Mouse (Mus musculus): ENCODE data around the gene Lss. TPM values are rescaled to one million over a fixed set of nuclear protein-coding genes. Genes with fewer than 3 reads are reported as not detected.

Gene Lss
- polyA plus RNA-seq, 1 experiment = 111 TPM

DNA sequence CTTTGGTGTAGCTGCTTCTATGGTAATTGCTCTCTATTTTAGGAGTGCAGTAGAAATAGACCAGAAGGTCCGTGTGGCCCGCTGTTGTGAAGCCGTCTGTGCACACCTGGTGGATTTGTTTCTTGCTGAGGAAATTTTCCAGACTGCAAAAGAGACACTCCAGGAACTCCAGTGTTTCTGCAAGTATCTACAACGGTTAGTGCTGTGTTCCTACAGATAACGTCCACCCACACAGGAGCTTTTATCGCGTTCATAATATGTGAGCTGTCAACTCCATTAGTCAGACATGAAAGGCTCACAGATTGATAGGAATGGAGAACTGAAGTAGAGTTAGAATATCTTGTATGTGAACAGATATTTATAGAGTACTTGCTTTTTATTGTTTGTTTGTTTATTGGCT is 35.0 kb upstream of the Lss start:
- Histone ChIP-seq H3K4me3 (ENCODE audit: low read depth, low read length) (no peak overlapping the region), H3K27ac (ENCODE audit: insufficient read depth, low read length) (no peak overlapping the region), H3K27me3 (ENCODE audit: control insufficient read depth, insufficient read depth, low read length, poor library complexity, severe bottlenecking) (no peaks in the 10 kb centered on the region), H3K4me1 (ENCODE audit: control insufficient read depth, insufficient read depth, low read length) (no peaks in the 10 kb centered on the region), H3K9ac (ENCODE audit: low read depth, poor library complexity, severe bottlenecking) (no peak overlapping the region), H3K9me3 (replicated peaks; ENCODE audit: control insufficient read depth, insufficient read depth, low read length, poor library complexity, severe bottlenecking) (no peaks in the 10 kb centered on the region), H3K36me3 (ENCODE audit: control insufficient read depth, insufficient read depth, low read length, poor library complexity, severe bottlenecking) (peaks cover 31% of the 10 kb centered on the region)
- no peak for TF ChIP-seq EP300 (IDR thresholded peaks at IDR 0.05; ENCODE audit: insufficient read depth, low read depth, low read length)
- no peak for TF ChIP-seq CTCF (IDR thresholded peaks at IDR 0.05; ENCODE audit: low read depth, low read length)
- TF ChIP-seq POLR2A (IDR thresholded peaks at IDR 0.05; ENCODE audit: insufficient read depth, low read length) = no peak

DNA sequence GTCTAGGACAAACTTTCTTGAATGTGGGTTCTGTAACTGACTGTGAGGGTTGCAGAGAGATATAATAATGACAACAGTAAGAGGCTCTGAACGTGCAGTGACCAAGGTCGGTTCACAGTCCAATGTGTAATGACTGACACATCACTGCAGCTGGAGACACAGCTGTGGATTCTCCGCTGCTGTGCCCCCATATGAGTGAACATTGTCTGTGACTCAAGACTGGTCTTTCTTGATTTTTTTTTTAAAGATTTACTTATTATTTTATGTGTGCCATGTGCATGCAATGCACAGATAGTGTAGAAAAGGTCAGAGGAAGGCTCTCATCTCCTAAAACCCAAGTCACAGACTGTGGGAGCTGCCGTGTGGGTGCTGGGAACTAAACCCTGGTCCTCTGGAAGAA is 33.9 kb upstream of the Lss start:
- Histone ChIP-seq H3K4me1 (ENCODE audit: control insufficient read depth, insufficient read depth, low read length) (no peaks in the 10 kb centered on the region), H3K27me3 (ENCODE audit: control insufficient read depth, insufficient read depth, low read length, poor library complexity, severe bottlenecking) (no peaks in the 10 kb centered on the region), H3K36me3 (ENCODE audit: control insufficient read depth, insufficient read depth, low read length, poor library complexity, severe bottlenecking) (peaks cover 40% of the 10 kb centered on the region), H3K4me3 (ENCODE audit: low read depth, low read length) (no peak overlapping the region), H3K27ac (ENCODE audit: insufficient read depth, low read length) (no peak overlapping the region), H3K9me3 (replicated peaks; ENCODE audit: control insufficient read depth, insufficient read depth, low read length, poor library complexity, severe bottlenecking) (no peaks in the 10 kb centered on the region), H3K9ac (ENCODE audit: low read depth, poor library complexity, severe bottlenecking) (no peak overlapping the region)
- TF ChIP-seq POLR2A (IDR thresholded peaks at IDR 0.05; ENCODE audit: insufficient read depth, low read length) (no peak), CTCF (IDR thresholded peaks at IDR 0.05; ENCODE audit: low read depth, low read length) (no peak), EP300 (IDR thresholded peaks at IDR 0.05; ENCODE audit: insufficient read depth, low read depth, low read length) (no peak)

DNA sequence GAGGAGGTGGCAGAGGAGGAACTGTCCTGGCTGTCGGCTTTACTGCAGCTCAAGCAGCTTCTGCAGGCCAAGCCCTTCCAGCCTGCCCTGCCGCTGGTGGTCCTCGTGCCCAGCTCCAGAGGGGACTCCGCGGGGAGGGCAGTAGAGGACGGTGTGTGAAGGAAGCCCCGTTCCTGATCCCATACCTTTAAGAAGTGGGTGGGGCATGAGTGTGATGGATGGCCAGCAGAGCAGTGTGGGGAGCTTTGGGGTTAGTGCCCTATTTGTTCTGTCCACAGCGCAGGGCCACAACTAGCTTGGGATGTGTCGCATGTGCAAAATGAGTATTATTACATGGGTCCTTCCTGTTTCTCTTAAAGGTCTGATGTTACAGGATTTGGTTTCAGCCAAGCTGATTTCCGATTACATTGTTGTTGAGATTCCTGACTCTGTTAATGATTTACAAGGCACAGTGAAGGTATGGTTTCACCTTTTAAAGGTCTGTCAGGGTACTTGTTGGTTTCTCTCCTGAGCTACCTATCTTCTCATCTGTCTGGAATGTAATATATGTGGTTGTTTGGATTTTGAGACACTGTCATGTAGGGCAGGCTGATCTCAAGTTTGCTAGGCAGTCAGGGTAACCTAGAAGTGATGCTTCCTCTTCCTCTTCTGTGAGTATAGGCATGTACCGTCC is 27.0 kb upstream of the Lss start:
- Histone ChIP-seq H3K4me3 (ENCODE audit: low read depth, low read length) (no peak overlapping the region), H3K36me3 (ENCODE audit: control insufficient read depth, insufficient read depth, low read length, poor library complexity, severe bottlenecking) (peaks cover 46% of the 10 kb centered on the region), H3K27ac (ENCODE audit: insufficient read depth, low read length) (no peak overlapping the region), H3K4me1 (ENCODE audit: control insufficient read depth, insufficient read depth, low read length) (no peaks in the 10 kb centered on the region), H3K27me3 (ENCODE audit: control insufficient read depth, insufficient read depth, low read length, poor library complexity, severe bottlenecking) (no peaks in the 10 kb centered on the region), H3K9ac (ENCODE audit: low read depth, poor library complexity, severe bottlenecking) (no peak overlapping the region), H3K9me3 (replicated peaks; ENCODE audit: control insufficient read depth, insufficient read depth, low read length, poor library complexity, severe bottlenecking) (no peaks in the 10 kb centered on the region)
- TF ChIP-seq EP300 (IDR thresholded peaks at IDR 0.05; ENCODE audit: insufficient read depth, low read depth, low read length) = no peak
- TF ChIP-seq POLR2A (IDR thresholded peaks at IDR 0.05; ENCODE audit: insufficient read depth, low read length) = no peak
- TF ChIP-seq CTCF (IDR thresholded peaks at IDR 0.05; ENCODE audit: low read depth, low read length) = no peak

DNA sequence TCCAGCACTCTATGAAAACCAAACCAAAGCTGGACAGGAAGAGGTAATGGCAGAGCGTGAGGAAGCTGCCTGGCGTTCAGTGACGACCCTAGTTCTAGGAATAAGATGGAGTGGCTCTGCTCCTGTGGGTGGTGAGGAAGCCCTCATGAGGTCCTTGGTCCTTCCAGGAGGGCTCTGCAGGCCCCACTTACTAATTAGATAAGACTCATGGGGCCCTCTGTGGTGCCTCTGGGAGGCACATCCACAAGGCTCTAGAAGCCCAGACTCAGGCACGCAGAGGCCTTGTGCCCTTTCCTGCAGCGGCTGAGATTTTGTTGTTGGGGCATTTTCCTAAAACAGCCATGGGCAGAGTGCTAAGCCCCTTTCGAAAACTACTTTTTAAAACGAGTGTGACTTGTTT is 25.5 kb upstream of the Lss start:
- Histone ChIP-seq H3K4me1 (ENCODE audit: control insufficient read depth, insufficient read depth, low read length) (no peaks in the 10 kb centered on the region), H3K9me3 (replicated peaks; ENCODE audit: control insufficient read depth, insufficient read depth, low read length, poor library complexity, severe bottlenecking) (no peaks in the 10 kb centered on the region), H3K9ac (ENCODE audit: low read depth, poor library complexity, severe bottlenecking) (no peak overlapping the region), H3K36me3 (ENCODE audit: control insufficient read depth, insufficient read depth, low read length, poor library complexity, severe bottlenecking) (peaks cover 46% of the 10 kb centered on the region), H3K27ac (ENCODE audit: insufficient read depth, low read length) (no peak overlapping the region), H3K4me3 (ENCODE audit: low read depth, low read length) (no peak overlapping the region), H3K27me3 (ENCODE audit: control insufficient read depth, insufficient read depth, low read length, poor library complexity, severe bottlenecking) (no peaks in the 10 kb centered on the region)
- TF ChIP-seq POLR2A (IDR thresholded peaks at IDR 0.05; ENCODE audit: insufficient read depth, low read length) = no peak
- TF ChIP-seq CTCF (IDR thresholded peaks at IDR 0.05; ENCODE audit: low read depth, low read length) = no peak
- TF ChIP-seq EP300 (IDR thresholded peaks at IDR 0.05; ENCODE audit: insufficient read depth, low read depth, low read length) = no peak

DNA sequence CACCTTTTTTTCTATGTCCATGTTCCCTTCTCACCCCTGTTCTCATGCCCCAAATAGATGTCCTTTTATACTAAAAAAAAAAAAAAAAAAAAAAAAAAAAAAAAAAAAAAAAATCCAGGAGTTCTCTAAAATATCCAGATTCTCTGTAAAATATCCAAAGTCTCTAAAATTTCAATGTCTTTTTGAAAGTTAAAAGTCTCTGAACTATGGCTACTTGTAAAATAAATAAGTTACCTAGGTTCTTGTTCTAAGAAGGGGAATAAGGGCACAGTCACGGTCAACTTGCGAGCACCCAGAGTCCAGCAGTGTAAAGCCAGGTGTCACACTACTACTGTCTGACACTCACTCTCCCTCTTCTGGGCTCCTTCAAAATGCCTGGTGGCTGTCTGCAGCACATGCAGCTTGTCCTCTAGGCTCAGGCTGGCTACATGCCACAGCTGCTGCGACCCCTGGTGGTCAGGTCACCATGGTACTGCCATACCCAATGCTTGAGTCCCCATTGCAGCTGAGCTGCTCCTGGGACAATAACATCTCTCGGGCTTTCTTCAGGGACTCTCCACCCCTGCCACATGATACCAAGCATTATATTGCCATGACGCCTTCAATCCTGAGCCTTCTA is 18.3 kb upstream of the Lss start:
- peaks cover 13% of the 10 kb centered on the region for H3K36me3 ChIP-seq (ENCODE audit: control insufficient read depth, insufficient read depth, low read length, poor library complexity, severe bottlenecking)
- H3K27me3 ChIP-seq (ENCODE audit: control insufficient read depth, insufficient read depth, low read length, poor library complexity, severe bottlenecking) = no peaks in the 10 kb centered on the region
- no peaks in the 10 kb centered on the region for H3K9me3 ChIP-seq (replicated peaks; ENCODE audit: control insufficient read depth, insufficient read depth, low read length, poor library complexity, severe bottlenecking)
- H3K27ac ChIP-seq (ENCODE audit: insufficient read depth, low read length) = no peak overlapping the region
- no peak overlapping the region for H3K9ac ChIP-seq (ENCODE audit: low read depth, poor library complexity, severe bottlenecking)
- 0 out of 2 replicates have a peak, but pooled peaks have one; percentile 43 for TF ChIP-seq EP300 (IDR thresholded peaks at IDR 0.05; ENCODE audit: insufficient read depth, low read depth, low read length)
- TF ChIP-seq CTCF (IDR thresholded peaks at IDR 0.05; ENCODE audit: low read depth, low read length) = peak; percentile 96
- no peak for TF ChIP-seq POLR2A (IDR thresholded peaks at IDR 0.05; ENCODE audit: insufficient read depth, low read length)
- no peak overlapping the region for H3K4me3 ChIP-seq (ENCODE audit: low read depth, low read length)
- no peaks in the 10 kb centered on the region for H3K4me1 ChIP-seq (ENCODE audit: control insufficient read depth, insufficient read depth, low read length)

GRCm38 (mm10) chr10:76530922-76531321 is 466 bp upstream of the Lss start:
- TF ChIP-seq EP300 (IDR thresholded peaks at IDR 0.05; ENCODE audit: insufficient read depth, low read depth, low read length) = no peak
- TF ChIP-seq CTCF (IDR thresholded peaks at IDR 0.05; ENCODE audit: low read depth, low read length) = no peak
- TF ChIP-seq POLR2A (IDR thresholded peaks at IDR 0.05; ENCODE audit: insufficient read depth, low read length) = no peak
- Histone ChIP-seq H3K4me1 (ENCODE audit: control insufficient read depth, insufficient read depth, low read length) (no peaks in the 10 kb centered on the region), H3K9ac (ENCODE audit: low read depth, poor library complexity, severe bottlenecking) (no peak overlapping the region), H3K9me3 (replicated peaks; ENCODE audit: control insufficient read depth, insufficient read depth, low read length, poor library complexity, severe bottlenecking) (no peaks in the 10 kb centered on the region), H3K27ac (ENCODE audit: insufficient read depth, low read length) (no peak overlapping the region), H3K4me3 (ENCODE audit: low read depth, low read length) (peak overlapping the region; percentile 76), H3K27me3 (ENCODE audit: control insufficient read depth, insufficient read depth, low read length, poor library complexity, severe bottlenecking) (no peaks in the 10 kb centered on the region), H3K36me3 (ENCODE audit: control insufficient read depth, insufficient read depth, low read length, poor library complexity, severe bottlenecking) (peaks cover 20% of the 10 kb centered on the region)
